Mouse (Mus musculus) left cerebral cortex, adult 11 months (tissue): Measurements from ENCODE around the gene Dbh.

Experiments
- DNase-seq: peaks from one replicate; pipeline ENCODE4 v3.0.0; 2022; ENCODE audit warnings: low spot score

The Dbh gene

DNA sequence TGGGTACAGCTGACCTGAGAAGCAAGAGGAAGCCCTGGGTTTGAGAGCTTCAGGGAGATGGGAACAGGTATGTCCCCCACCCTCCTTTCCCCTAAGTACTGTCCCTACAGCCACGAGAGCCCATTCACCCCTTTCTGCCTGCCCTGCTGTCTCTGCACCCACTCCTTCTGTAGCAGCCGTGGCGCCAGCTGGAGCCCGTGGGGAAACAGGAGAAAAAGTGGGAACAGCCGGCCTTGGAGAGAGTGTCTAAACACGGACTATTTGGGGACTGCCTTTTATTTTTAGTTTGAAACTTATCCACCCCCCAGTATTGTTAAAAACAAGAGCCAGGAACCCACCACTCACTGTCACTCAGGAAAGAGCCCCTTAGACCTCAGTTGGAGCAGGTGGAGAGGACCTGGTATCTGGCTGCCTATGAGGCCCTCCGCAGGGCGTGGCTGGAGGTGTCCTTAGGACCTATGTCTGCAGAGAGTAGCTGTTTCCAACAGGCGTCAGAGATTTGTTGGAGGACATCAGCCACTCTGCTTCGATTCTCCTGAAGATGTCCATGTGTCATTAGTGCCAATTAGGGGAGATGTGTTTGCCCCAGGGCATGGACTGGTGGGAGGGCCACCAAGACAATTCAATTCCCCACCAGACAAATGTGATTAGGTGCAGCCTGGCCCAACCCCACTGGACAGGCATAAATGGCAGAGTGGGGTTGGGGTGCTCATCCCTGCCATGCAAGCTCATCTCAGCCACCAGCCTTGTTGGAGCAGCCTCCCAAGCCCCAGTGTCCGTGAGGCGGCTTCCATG, at the start of gene Dbh:
TSS of gene Dbh (plus strand) at position 438 of the 795 bp plus-strand sequence.
- DNase-seq = no peak

- no peak for DNase-seq
These were observed 46.6 kb upstream of the Dbh start for GRCm38 (mm10) chr2:27118452-27118851.

DNA sequence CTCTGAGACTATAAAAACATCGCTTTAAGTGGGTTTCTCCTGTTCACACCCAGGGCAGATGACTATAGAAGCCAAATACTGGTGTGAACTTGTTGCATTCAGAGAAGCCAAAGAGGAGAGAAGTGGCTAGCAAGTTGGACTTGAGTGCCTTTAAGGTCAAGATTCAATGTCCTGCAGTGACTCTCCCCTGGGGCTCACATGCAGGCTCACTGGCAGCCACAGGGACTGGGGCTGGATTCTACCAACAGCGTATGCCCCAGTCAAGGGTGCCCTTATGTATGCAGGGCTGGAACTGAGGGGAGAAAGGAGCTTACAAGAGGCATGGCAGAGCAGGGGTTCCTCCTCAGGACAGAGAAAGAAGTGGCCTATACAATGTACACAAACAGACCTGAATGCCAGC, 45.3 kb upstream of the Dbh start:
- no peak for DNase-seq

DNA sequence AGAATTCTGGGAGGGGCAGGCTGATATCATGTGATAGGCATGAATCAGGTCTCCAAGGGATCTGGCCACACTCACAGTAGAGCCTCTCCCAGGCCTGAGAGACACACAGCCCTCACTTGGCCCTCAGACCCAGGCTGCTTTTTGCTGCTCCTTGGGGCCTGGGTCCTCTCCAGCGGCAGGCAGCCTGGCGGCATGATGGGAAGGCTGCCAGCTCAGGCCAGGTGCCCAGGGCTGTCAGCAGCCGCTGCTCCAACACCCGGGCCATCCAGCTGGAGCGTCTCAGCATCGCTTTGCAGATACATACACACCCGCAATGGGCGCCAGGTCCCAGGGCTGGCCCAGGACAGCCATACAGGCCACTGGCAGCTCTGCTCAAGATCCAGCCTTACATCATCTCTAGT, 44.8 kb upstream of the Dbh start:
- DNase-seq = no peak

DNA sequence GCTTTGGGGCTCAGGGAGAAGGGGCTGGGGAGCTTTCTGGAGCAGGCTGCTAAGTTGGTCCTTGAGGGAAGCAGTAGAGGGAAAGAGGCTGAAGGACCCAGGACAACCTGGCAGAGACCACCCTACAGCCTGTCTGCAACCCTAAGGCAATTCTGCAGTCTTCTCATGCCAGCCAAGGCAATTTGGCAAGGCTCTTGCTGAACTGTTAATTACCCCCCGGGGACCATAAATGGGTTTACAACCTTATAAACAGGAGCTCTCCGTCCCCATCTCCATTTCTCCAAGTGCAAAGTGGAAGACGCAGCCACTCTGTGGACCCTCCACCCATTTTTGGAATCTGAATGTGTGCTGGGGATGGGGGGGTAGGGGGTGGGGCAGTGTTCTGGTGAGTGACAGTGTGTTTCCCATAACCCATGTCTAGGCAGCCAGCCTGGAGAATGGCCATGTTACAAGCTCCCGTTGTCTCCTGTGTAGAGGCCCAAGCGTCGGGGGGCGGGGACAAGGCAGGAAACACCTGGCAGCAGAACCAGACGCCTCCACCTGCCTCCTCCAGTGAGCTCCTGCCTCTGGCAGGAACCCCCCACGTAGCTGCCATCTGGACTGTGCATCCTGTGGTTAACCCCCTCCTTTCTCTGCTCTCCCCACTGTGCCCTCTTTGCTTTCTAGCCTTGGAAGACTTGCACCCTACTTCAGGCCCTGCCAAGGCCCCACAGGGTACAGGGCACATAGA, 43.2 kb upstream of the Dbh start:
- DNase-seq = no peak

DNA sequence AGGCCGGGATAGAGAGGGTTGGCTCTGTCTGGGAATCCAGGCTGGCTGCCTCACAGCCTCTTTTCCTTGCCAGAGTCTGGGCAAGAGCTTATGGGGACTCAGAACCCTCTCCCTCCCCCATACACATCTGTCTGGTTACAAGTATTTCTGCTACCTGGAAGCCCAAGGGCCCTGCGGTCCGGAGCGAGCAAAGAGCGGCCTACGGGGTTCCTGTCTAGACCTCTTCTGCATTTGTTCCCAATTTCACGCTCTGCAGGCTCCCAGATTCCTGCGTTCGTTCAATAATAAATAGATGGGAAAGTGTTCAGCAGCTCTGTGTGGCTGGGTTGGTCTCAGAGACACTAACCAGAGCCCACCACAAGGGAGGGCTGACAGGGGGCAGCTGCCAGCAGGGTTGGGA, 42.5 kb upstream of the Dbh start:
- no peak for DNase-seq

DNA sequence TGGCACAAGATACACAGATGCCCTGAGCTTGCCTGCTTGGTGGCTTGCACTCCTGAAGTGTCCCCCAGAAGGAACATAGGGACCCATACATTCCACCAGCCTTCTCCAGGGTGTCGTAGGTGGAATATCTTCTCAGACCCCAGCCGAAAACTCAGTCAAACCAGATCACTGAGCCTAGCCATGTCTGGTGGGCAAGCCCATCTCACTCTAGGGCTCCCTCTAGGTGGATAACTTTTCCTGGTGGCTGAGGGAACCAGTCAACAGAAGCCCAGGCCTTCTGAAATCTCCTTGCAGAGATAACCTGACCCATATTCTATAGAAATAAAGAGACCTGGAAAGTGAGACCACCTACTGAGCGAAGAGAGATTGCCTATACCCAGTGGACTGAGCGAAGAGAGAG, 41.9 kb upstream of the Dbh start:
- DNase-seq = no peak

GRCm38 (mm10) chr2:27125979-27126378, 39.1 kb upstream of the Dbh start:
- DNase-seq = no peak

- DNase-seq = no peak
These were observed 38.5 kb upstream of the Dbh start for GRCm38 (mm10) chr2:27126496-27126895.

DNA sequence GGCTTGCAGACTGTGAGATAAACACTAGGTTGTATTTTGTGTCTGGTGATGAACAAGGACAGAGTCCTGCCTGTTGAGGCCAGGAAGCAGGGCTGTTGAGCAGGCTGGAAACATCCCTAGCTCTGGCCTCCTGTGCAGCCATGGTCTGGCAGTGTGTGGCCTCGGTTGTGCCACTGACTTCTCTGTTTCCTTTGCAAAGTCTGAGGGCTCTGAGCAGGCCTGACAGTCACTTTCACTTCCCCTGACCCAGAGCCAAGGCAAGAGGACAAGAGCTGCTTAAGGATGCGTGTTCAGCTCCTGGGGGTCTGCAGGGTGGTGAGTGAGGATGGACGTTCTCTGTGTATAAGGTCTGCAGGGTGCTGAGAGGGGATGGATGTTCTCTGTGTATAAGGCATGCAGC, 36.0 kb upstream of the Dbh start:
- DNase-seq = no peak

- no peak for DNase-seq
These were observed 29.1 kb upstream of the Dbh start for GRCm38 (mm10) chr2:27135935-27136334.

DNA sequence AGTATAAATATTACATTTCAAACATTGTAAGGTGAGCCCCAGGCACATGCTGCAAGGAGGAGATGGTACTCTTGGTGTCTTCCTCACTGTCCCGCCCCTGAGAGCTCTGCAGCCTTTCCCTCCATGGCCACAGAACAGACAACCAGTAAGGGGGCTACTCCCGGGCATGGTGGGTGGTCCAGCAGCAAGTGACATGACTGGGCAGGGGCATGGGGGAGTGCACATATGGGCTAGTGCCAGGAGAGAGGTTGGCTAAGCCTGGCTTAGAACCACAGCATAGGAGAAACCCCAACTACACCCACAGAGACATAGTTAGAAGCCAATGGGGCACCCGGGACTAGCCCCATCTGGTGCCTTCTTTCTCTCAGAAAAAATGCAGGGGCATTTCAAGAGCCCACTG, 28.7 kb upstream of the Dbh start:
- no peak for DNase-seq

- DNase-seq = no peak
These were observed 28.2 kb upstream of the Dbh start for GRCm38 (mm10) chr2:27136789-27137188.

DNA sequence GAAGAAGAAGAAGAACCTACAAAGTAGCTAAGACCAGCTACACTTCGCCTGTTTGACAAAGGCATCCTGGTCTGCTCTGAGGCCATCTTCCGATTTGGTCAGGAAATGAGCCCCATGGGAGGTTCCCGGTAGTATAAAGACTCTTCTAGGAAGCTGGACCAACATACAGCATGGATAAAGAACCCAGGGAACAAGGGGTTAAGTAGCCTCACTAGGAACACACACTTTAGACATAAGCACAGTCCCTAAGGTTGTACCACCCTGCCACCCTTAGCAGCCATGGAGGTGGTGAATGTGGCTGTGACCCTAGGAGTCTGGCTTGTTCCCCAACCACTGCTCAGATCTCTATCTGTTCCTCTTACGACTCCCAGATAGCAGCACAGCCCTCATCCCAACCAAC, 26.7 kb upstream of the Dbh start:
- DNase-seq = no peak

GRCm38 (mm10) chr2:27141950-27142693, 22.9 kb upstream of the Dbh start, which contains the start of gene Fam163b:
TSS of gene Fam163b (minus strand) at chr2:27142491.
- no peak for DNase-seq

DNA sequence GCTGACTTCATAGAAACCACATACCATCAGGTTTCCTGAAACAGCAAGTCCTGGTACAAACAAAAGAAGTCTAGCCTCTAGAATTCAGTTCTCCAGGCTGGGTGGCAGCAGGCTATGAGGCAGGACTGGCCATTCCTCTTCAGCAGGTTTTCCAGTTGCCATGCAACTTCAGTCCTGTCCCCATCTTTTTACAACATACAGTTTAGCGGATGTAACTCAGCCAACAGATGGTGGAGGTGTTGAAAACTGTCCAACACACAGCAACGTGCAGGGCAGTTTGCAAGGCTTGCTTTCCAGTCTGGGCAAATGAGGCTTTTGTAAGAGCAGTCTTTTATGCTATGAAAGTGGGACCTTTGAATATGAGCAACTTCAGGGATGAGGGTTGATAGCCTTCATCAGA, 20.1 kb upstream of the Dbh start:
- no peak for DNase-seq

DNA sequence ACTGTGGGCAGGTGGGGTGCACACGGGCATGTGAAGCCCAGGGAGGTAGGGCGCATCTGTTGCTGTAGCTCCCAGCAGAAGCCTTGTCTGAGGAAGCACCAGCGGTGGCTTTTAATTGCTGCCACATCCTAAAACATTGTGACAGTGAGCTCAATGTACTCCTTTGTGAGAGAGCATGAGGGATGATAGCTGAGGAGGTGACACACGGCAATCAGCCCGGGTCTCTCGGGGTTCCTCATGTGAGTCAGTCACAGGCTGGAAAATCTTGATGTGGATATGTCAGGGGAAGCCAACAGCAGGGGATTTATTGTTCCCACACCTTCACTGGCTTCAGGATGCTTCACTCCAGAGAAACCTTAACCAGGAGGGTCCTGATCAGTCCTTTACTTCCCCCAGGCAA, 18.2 kb upstream of the Dbh start:
- DNase-seq = no peak

DNA sequence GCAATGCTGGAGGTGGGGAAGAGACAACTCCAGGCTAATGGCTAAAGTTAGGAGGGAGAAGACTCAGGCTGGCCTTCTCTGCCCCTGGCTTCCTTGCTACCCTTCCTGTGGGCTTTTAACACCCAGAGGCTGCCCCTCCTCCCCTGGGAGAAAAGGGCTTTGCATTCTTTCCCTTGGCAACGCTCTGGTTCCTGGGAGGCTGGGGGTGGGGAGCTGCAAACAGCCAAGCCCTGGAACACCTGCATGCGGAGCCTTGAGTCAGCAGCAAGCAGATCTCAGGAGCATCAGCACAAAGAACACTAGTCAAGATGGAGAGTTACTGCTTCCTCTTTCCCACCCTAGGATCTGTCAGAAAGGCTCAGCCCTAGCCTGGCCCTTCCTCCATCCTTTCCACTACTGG, 15.6 kb upstream of the Dbh start:
- no peak for DNase-seq

- DNase-seq = no peak
These were observed 10.4 kb upstream of the Dbh start for GRCm38 (mm10) chr2:27154466-27155185.

- no peak for DNase-seq
These were observed 8.4 kb upstream of the Dbh start for GRCm38 (mm10) chr2:27156596-27156995.

DNA sequence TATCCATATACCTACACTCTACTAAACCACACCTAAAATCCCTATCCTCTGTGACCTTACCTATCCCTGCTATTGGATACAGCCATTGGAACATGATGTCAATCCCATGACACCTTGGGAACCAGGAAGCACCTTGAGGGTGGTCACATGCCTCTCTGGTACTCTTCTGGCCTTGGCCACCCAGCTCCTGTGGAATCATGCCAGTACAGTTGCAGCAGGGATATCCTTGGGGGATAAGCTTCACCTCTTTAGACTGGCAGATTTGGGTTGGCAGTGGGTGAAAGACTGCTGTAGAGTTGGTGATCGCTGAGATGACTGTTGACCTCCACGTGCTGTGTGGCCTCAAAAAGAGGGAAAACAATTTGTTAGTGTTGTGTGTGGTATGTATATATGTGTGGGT, 3.5 kb upstream of the Dbh start:
- no peak for DNase-seq

- DNase-seq = no peak
These were observed 2.4 kb upstream of the Dbh start for GRCm38 (mm10) chr2:27162656-27163055.
